Mouse (Mus musculus): ENCODE data around the gene 9930104L06Rik. TPM values are rescaled to one million over a fixed set of nuclear protein-coding genes. Genes with fewer than 3 reads are reported as not detected.
"Not testable (repeated sequence)": the region's sequence is repeated elsewhere in the genome, so short reads cannot be mapped to it uniquely, and the experiment has no call there.

The 9930104L06Rik gene
- polyA plus RNA-seq, 1 experiment from 2014 or later, result 5.4 TPM

DNA sequence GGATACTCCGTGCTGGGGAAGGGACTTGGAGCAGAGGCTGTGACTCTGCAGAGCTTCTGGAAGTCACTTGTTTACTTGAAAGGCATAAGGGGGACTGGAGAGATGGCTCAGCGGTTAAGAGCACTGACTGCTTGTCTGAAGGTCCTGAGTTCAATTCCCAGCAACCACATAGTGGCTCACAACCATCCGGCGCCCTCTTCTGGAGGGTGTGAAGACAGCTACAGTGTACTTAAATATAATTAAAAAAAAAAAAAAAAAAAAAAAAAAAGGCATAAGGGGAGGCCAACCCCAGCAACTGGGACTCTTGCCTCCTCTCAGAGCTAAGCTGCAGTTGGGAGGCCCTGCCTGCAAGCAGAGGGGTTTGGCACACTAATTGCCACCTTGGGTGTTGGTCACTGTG lies 31.4 kb upstream of the 9930104L06Rik start:
- Histone ChIP-seq H3K4me3 (ENCODE audit: low read depth, low read length) (no peak overlapping the region), H3K9me3 (replicated peaks; ENCODE audit: control insufficient read depth, low read length) (no peaks in the 10 kb centered on the region), H3K27ac (ENCODE audit: low read depth, low read length) (no peak overlapping the region), H3K4me1 (ENCODE audit: control insufficient read depth, insufficient read depth, low read length) (no peaks in the 10 kb centered on the region), H3K27me3 (ENCODE audit: control insufficient read depth, insufficient read depth, low read length) (peaks cover 10% of the 10 kb centered on the region), H3K9ac (ENCODE audit: low read depth, low read length) (no peak overlapping the region), H3K4me2 (no peak overlapping the region), H3K36me3 (ENCODE audit: control insufficient read depth, insufficient read depth, low read length) (no peaks in the 10 kb centered on the region)
- 52% methylated on average over 4 of the region's 4 CpGs for WGBS (ENCODE audit: insufficient replicate concordance)
- ATAC-seq (replicated peaks; ENCODE audit: insufficient number of reproducible peaks, low FRiP score, low TSS enrichment), result no peak

DNA sequence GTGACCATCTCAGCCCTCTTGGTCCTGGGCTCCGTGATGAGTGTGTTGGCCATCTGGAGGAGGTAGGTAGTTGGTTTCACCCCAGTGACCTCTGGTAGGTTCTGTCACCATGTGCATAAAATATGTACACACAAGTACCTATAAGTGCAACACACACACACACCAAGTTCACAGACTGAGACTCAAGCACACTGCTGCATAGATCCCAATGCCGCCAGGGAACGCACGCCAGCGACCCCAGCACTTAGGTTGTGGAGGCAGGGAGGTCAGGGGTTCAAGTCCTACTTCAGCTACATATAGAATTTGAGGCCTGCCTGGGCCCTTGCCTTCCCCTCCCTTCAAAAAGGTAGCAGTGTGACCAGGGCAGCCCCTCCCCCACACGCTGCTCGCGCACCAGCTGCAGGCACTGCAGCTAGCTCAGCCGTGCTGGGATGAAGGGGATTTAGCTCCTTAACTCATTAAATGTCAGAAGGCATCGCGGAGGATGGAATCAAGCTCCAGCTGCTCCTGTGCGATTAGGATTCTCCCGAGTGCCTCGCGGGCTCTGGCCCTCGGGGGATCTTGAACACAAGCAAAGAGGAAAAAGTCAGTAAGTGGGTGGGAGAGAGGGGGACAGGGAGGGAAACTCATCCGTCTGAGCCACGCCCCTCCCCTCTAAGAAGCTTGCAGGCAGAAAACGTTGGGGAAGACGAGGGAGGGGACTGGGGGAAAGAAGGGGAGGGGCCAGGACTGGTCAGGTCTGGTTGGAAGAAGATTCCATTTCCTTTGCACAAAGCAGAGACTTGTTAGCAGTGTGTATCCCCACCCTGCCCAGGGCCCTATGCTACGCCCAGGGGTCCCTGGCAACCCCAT lies 30.7 kb upstream of the 9930104L06Rik start:
- ATAC-seq (replicated peaks; ENCODE audit: insufficient number of reproducible peaks, low FRiP score, low TSS enrichment), result 0 out of 2 replicates have a peak, but pooled peaks have one; percentile 39
- Histone ChIP-seq H3K4me1 (ENCODE audit: control insufficient read depth, insufficient read depth, low read length) (no peaks in the 10 kb centered on the region), H3K4me2 (peak overlapping the region; percentile 60), H3K9me3 (replicated peaks; ENCODE audit: control insufficient read depth, low read length) (no peaks in the 10 kb centered on the region), H3K4me3 (ENCODE audit: low read depth, low read length) (peak overlapping the region; percentile 23; the same call in 1 of the 2 replicates), H3K27ac (ENCODE audit: low read depth, low read length) (no peak overlapping the region), H3K9ac (ENCODE audit: low read depth, low read length) (0 out of 2 replicates have a peak overlapping the region, but pooled peaks have one; percentile 39), H3K36me3 (ENCODE audit: control insufficient read depth, insufficient read depth, low read length) (no peaks in the 10 kb centered on the region), H3K27me3 (ENCODE audit: control insufficient read depth, insufficient read depth, low read length) (peaks cover 10% of the 10 kb centered on the region)
- 9% methylated on average over 21 of the region's 21 CpGs for WGBS (ENCODE audit: insufficient replicate concordance)

DNA sequence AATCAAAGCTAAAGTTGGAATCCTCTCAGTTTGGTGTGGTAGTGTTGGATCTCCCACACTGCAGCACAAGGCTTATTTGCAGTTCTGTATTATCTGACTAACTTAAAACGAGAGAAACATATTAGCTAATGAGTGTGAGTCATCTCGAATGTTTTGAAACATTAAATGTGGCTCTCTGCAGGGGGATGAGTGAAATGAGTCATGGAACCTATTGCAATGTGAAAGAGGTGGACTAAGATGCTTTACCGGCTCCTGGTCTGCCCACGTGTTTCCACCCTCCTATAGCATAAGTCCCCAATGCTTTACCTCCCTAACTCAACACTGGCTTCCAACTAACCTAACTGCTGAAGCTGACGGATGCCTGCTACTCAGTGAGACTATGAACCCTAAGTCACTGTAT lies 8.7 kb upstream of the 9930104L06Rik start:
- no peak for ATAC-seq (replicated peaks; ENCODE audit: insufficient number of reproducible peaks, low FRiP score, low TSS enrichment)

DNA sequence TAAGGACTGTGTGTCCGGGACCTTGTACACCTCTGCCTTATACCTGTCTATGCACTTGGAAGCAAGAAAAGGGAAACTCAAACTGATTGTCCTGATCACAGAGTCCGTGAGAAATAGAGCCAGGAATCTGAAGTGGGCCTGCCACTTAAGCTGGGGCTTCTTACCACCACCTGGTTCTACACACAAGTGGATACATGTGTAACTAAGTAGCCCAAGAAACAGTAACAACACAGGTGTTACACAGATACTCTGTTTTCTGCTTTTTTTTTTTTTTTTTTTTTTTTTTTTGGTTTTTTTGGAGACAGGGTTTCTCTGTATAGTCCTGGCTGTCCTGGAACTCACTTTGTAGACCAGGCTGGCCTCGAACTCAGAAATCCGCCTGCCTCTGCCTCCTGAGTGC lies 2.4 kb downstream of the 9930104L06Rik start, which contains the start of gene Cdca8:
Gene Cdca8, minus strand, starts transcription at position 101 of the 400 bp plus-strand sequence.
- not testable (repeated sequence) for H3K27me3 ChIP-seq (ENCODE audit: control insufficient read depth, insufficient read depth, low read length); H3K27ac ChIP-seq (ENCODE audit: low read depth, low read length); H3K4me2 ChIP-seq; ATAC-seq (replicated peaks; ENCODE audit: insufficient number of reproducible peaks, low FRiP score, low TSS enrichment); H3K9me3 ChIP-seq (replicated peaks; ENCODE audit: control insufficient read depth, low read length); H3K9ac ChIP-seq (ENCODE audit: low read depth, low read length); H3K4me3 ChIP-seq (ENCODE audit: low read depth, low read length)
- peaks cover 15% of the 10 kb centered on the region for H3K4me1 ChIP-seq (ENCODE audit: control insufficient read depth, insufficient read depth, low read length)
- 93% methylated on average over 4 of the region's 4 CpGs for WGBS (ENCODE audit: insufficient replicate concordance)
- peaks cover 11% of the 10 kb centered on the region; the same call in 1 of the 2 replicates for H3K36me3 ChIP-seq (ENCODE audit: control insufficient read depth, insufficient read depth, low read length)

More for the DNA sequence above, 8.7 kb upstream of the 9930104L06Rik start:
- 87% methylated on average over 5 of the region's 5 CpGs for WGBS (ENCODE audit: insufficient replicate concordance)
- H3K9ac ChIP-seq (ENCODE audit: low read depth, low read length), result no peak overlapping the region
- H3K36me3 ChIP-seq (ENCODE audit: control insufficient read depth, insufficient read depth, low read length), result peaks cover 43% of the 10 kb centered on the region
- H3K27me3 ChIP-seq (ENCODE audit: control insufficient read depth, insufficient read depth, low read length), result no peaks in the 10 kb centered on the region
- no peak overlapping the region for H3K4me2 ChIP-seq
- no peak overlapping the region for H3K27ac ChIP-seq (ENCODE audit: low read depth, low read length)
- H3K4me3 ChIP-seq (ENCODE audit: low read depth, low read length), result no peak overlapping the region
- no peaks in the 10 kb centered on the region for H3K4me1 ChIP-seq (ENCODE audit: control insufficient read depth, insufficient read depth, low read length)
- no peaks in the 10 kb centered on the region for H3K9me3 ChIP-seq (replicated peaks; ENCODE audit: control insufficient read depth, low read length)

DNA sequence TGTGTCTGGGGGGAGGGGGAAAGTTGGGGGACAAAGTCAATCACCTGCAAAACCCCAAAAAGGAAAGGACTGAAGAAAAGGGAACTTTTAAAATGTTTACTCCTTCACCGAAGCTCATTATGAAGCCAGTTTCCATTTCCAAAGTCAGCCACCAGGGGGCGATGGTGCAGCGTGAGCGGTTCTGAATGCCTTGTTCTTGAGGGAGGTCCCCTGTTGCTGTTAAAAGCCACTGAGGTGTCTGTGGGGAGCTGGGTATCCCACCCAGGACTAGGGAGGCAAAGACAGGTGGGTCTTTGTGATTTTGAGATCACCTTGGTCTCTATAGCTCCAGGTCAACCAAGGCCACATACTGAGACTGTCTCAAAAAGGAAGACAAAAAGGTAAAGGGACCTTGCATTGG lies 6.2 kb downstream of the 9930104L06Rik start:
- H3K9me3 ChIP-seq (replicated peaks; ENCODE audit: control insufficient read depth, low read length), result no peaks in the 10 kb centered on the region
- no peak overlapping the region for H3K4me2 ChIP-seq
- no peak overlapping the region for H3K27ac ChIP-seq (ENCODE audit: low read depth, low read length)
- H3K9ac ChIP-seq (ENCODE audit: low read depth, low read length), result no peak overlapping the region
- no peak for ATAC-seq (replicated peaks; ENCODE audit: insufficient number of reproducible peaks, low FRiP score, low TSS enrichment)
- 11% methylated on average over 4 of the region's 4 CpGs for WGBS (ENCODE audit: insufficient replicate concordance)
- peaks cover 11% of the 10 kb centered on the region; the same call in 1 of the 2 replicates for H3K36me3 ChIP-seq (ENCODE audit: control insufficient read depth, insufficient read depth, low read length)
- no peak overlapping the region for H3K4me3 ChIP-seq (ENCODE audit: low read depth, low read length)
- H3K4me1 ChIP-seq (ENCODE audit: control insufficient read depth, insufficient read depth, low read length), result peaks cover 2% of the 10 kb centered on the region
- H3K27me3 ChIP-seq (ENCODE audit: control insufficient read depth, insufficient read depth, low read length), result no peaks in the 10 kb centered on the region

DNA sequence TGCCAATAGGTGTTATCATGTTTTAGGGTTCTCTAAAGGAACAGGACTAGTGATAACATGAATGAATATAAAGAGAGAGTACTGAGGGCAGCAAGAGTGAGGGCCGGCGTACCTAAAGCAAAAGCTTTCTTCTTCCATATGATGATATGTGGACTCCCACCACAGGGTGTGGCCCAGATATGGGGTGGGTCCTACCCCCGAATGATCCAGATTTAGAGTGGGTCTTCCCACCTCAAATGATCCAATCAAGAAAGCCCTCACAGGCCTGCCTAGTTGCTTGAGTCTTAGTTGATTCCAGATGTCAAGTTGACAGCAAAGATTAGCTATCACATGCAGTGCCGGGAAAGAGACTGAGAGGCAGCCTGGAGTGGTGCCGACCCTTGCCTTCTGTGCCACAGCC lies 6.9 kb downstream of the 9930104L06Rik start:
- no peaks in the 10 kb centered on the region for H3K27me3 ChIP-seq (ENCODE audit: control insufficient read depth, insufficient read depth, low read length)
- peaks cover 10% of the 10 kb centered on the region; the same call in 1 of the 2 replicates for H3K36me3 ChIP-seq (ENCODE audit: control insufficient read depth, insufficient read depth, low read length)

DNA sequence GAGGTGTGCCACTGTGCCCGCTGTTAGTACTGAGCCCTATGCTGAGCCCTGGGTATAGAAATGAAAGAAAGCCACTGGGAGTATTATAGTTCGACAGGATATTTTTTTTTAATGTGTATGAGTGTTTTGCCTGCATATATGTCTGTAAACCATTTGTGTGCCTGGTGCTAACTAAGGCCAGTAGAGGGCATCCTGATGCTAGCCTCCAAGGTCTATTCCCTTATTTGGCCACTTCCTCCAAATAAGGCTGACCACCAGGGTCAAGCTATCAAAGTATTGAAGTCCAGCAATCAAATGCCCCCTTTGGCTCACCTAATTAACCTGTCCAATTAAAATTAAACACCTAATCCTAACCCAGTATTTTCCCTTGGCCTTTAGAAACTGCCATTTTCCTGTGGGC lies 8.1 kb downstream of the 9930104L06Rik start:
- ATAC-seq (replicated peaks; ENCODE audit: insufficient number of reproducible peaks, low FRiP score, low TSS enrichment), result no peak
- Histone ChIP-seq H3K36me3 (ENCODE audit: control insufficient read depth, insufficient read depth, low read length) (peaks cover 4% of the 10 kb centered on the region; the same call in 1 of the 2 replicates), H3K27ac (ENCODE audit: low read depth, low read length) (no peak overlapping the region), H3K27me3 (ENCODE audit: control insufficient read depth, insufficient read depth, low read length) (no peaks in the 10 kb centered on the region), H3K4me3 (ENCODE audit: low read depth, low read length) (no peak overlapping the region), H3K9ac (ENCODE audit: low read depth, low read length) (no peak overlapping the region), H3K9me3 (replicated peaks; ENCODE audit: control insufficient read depth, low read length) (no peaks in the 10 kb centered on the region), H3K4me1 (ENCODE audit: control insufficient read depth, insufficient read depth, low read length) (no peaks in the 10 kb centered on the region), H3K4me2 (no peak overlapping the region)
- WGBS (ENCODE audit: insufficient replicate concordance), result 55% methylated on average over 2 of the region's 2 CpGs

More for the DNA sequence above, 6.9 kb downstream of the 9930104L06Rik start:
- H3K9me3 ChIP-seq (replicated peaks; ENCODE audit: control insufficient read depth, low read length), result no peaks in the 10 kb centered on the region
- H3K27ac ChIP-seq (ENCODE audit: low read depth, low read length), result no peak overlapping the region
- H3K9ac ChIP-seq (ENCODE audit: low read depth, low read length), result no peak overlapping the region
- no peaks in the 10 kb centered on the region for H3K4me1 ChIP-seq (ENCODE audit: control insufficient read depth, insufficient read depth, low read length)
- no peak for ATAC-seq (replicated peaks; ENCODE audit: insufficient number of reproducible peaks, low FRiP score, low TSS enrichment)
- H3K4me3 ChIP-seq (ENCODE audit: low read depth, low read length), result no peak overlapping the region
- no peak overlapping the region for H3K4me2 ChIP-seq
- 62% methylated on average over 5 of the region's 5 CpGs for WGBS (ENCODE audit: insufficient replicate concordance)

DNA sequence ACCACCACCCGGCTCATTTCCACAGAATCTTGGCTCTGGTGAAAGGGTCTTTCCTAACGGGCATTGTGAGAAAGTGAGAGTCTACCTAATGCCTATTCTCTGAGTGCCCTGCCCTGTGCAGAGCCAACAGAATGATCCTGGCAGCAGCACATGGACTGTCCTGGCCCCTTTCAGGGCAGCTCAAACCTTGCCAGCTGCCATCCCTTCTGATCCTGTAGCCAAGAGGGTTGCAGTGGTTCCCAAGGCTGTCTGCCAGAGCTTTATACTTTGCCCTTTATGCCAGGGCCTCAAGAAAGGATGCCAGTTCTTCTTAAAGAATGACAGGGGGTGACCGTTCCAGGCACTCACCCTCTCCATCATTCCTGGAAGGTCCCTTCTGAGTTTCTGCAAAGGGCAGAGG lies 12.6 kb downstream of the 9930104L06Rik start:
- Histone ChIP-seq H3K27ac (ENCODE audit: low read depth, low read length) (no peak overlapping the region), H3K9me3 (replicated peaks; ENCODE audit: control insufficient read depth, low read length) (no peaks in the 10 kb centered on the region), H3K27me3 (ENCODE audit: control insufficient read depth, insufficient read depth, low read length) (no peaks in the 10 kb centered on the region), H3K9ac (ENCODE audit: low read depth, low read length) (no peak overlapping the region), H3K4me3 (ENCODE audit: low read depth, low read length) (no peak overlapping the region), H3K4me2 (no peak overlapping the region), H3K36me3 (ENCODE audit: control insufficient read depth, insufficient read depth, low read length) (no peaks in the 10 kb centered on the region), H3K4me1 (ENCODE audit: control insufficient read depth, insufficient read depth, low read length) (no peaks in the 10 kb centered on the region)
- 73% methylated on average over 3 of the region's 3 CpGs for WGBS (ENCODE audit: insufficient replicate concordance)
- no peak for ATAC-seq (replicated peaks; ENCODE audit: insufficient number of reproducible peaks, low FRiP score, low TSS enrichment)

Measured in heart, embryonic 11.5 days (tissue).